Mouse (Mus musculus) adrenal gland (tissue): ENCODE data around the gene Camta1.

Source experiments
- intact Hi-C: fragments of 180-260 bp; cut with DNase I; formaldehyde crosslinking; loops from one replicate; pipeline ENCODE4 v1.15.1; 2025

Camta1 gene

DNA sequence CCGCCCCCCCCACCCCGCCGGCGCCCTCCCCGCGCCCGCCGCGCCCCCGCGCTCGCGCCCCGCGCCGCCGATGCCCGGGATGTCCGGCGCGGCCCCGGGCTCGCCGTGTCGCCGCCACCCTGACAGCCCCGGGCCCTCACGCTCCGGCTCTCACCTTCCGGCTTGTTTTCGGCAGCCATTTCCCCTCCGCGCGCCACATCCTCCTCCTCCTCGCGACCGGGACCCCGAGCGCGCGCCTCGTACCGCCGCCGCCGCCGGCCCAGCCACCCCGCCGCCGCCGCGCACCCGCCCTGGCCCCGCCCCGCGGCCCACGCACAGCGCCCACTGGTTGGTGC is 238 bp downstream of the Camta1 start:
- intact Hi-C loops = loop anchor here (5.0 kb wide), 1 partner anchor 61 kb away; no protein-coding TSS in a partner anchor

GRCm38 (mm10) chr4:151860441-151861331 is 990 bp downstream of the Camta1 start:
- intact Hi-C loops = loop anchor here (5.0 kb wide), 1 partner anchor 62 kb away; no protein-coding TSS in a partner anchor

GRCm38 (mm10) chr4:151859275-151859674 is 2.4 kb downstream of the Camta1 start:
- intact Hi-C loops = loop anchor here (10.0 kb wide), 2 partner anchors 374 to 524 kb away; no protein-coding TSS in a partner anchor

DNA sequence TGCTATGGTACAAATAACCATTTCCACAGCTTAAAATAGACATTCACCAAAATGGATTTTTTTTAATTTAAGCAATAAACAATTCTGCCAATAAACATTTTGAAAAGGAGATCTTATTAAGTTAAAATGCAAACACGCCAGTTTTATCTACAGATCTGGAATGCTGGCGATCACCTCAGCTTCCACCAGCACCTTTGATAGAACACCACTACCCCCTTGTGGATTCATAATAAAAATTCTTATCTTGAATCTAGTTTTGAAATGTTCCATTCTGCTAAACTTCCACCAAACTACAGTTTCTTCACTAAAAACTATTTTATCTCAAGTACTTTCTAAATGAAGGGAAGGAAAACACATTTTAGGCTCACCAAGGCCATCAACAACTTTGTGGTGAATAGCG is 7.7 kb downstream of the Camta1 start:
- intact Hi-C loops = loop anchor here (2.0 to 10.0 kb wide), 4 partner anchors 75 to 519 kb away; no protein-coding TSS in a partner anchor

- intact Hi-C loops = loop anchor here (5.0 to 10.0 kb wide), 3 partner anchors 239 to 516 kb away; no protein-coding TSS in a partner anchor
Observed at GRCm38 (mm10) chr4:151851179-151851578, 10.5 kb downstream of the Camta1 start.

GRCm38 (mm10) chr4:151842591-151842990 is 19.1 kb downstream of the Camta1 start:
- intact Hi-C loops = no loop called here

- intact Hi-C loops = no loop called here
Observed at GRCm38 (mm10) chr4:151838518-151838917, 23.2 kb downstream of the Camta1 start.

- intact Hi-C loops = no loop called here
Observed at GRCm38 (mm10) chr4:151835860-151836259, 25.8 kb downstream of the Camta1 start.

DNA sequence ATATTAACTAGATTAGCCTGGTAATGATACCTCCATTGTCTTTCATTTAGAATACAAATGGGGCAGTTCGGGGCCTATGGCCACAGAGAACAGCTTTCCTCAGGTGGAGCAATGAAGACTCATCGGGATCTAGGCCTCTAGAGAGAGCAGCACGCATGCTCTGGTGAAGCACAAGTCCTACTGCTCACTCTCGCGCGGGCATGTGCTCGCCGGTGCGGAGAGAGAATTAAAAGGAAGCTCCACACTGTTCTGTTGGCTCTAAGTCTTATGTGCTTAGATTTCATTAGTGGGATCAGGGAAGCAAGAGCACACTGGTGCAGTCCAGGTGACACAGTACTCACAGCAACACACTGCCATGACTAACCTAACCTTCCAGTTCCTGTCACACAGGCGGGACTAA is 27.1 kb downstream of the Camta1 start:
- intact Hi-C loops = no loop called here

GRCm38 (mm10) chr4:151833940-151834449 is 27.7 kb downstream of the Camta1 start:
- intact Hi-C loops = no loop called here

GRCm38 (mm10) chr4:151827840-151828239 is 33.8 kb downstream of the Camta1 start:
- intact Hi-C loops = no loop called here

GRCm38 (mm10) chr4:151827356-151827755 is 34.3 kb downstream of the Camta1 start:
- intact Hi-C loops = no loop called here

GRCm38 (mm10) chr4:151823963-151824362 is 37.7 kb downstream of the Camta1 start:
- intact Hi-C loops = no loop called here

DNA sequence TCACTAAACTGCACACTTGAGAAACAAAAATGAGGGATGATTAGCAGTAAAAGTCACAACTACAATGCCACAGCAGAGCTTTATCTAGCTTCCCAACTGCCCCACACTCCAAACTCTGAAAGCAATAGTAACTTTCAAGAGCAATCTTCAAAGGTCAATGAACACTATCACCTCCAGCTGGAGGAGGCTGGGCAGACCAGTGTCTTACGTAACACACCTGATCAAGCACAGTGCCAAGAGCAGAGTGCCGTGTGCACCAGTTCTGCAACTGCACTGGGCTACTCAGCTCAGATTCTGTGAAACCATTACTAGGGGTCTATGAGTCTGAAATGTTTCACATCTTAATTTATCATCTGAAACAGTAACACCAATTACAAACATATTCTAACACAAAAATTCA is 38.7 kb downstream of the Camta1 start:
- intact Hi-C loops = no loop called here

- intact Hi-C loops = no loop called here
Observed at GRCm38 (mm10) chr4:151817981-151818766, 43.5 kb downstream of the Camta1 start.

GRCm38 (mm10) chr4:151813711-151814110 is 48.0 kb downstream of the Camta1 start:
- intact Hi-C loops = no loop called here

DNA sequence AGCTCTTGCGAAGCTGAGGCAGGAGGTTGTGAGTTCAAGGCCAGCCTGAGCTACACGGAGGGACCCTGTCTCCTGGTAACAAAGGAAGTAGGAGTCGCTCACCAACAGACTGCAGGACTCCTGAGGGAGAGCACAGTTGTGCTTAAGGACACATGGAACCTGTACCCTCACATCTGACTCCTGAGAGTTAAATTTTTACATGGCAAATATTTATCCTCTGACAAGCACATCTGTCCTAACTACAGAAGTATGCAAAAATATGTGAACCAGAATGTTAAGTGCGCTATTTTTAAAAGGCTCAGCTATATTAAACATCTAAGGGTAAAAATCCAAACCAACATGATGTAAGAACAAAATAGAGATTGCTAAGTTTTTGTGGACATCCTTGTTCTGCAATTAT is 56.0 kb downstream of the Camta1 start:
- intact Hi-C loops = no loop called here

DNA sequence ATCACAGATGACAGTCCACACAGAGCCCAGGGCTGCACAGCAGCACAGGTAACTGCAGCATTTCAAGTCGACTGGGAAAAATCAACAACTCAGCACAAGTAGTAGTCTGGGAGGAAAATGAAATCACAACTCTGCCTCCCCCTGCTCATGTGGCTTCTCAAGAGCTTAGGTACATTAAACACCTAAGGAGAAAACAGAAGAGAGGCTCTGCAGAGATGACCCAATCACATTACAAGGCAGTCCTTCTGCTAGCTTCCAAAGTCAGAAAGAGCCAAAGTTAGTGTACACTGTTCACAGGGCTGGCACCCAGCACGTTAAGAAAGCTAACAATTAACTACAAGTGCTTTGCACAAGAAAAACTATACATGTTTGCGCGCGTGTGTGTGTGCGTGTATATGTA is 56.6 kb downstream of the Camta1 start:
- intact Hi-C loops = no loop called here

- intact Hi-C loops = no loop called here
Observed at GRCm38 (mm10) chr4:151804208-151804607, 57.5 kb downstream of the Camta1 start.

DNA sequence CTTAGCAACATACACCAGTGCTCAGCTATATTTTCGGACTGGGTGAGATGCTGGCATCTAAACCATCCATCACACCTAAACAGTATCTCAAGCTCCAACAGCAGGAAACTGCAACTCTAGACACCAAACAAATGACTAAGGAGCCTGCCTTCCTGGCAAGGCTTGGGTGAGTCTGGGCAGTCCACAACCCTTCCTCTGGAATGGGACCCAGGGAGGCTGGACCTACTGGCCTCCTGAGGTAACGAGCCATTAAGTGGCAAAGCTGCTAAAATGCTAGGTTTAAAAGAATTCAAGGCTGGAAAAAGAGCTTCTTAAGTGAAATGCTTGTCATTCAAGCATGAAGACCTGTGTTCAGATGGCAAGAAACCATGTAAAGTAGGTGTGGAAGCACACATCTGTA is 63.0 kb downstream of the Camta1 start:
- intact Hi-C loops = no loop called here

DNA sequence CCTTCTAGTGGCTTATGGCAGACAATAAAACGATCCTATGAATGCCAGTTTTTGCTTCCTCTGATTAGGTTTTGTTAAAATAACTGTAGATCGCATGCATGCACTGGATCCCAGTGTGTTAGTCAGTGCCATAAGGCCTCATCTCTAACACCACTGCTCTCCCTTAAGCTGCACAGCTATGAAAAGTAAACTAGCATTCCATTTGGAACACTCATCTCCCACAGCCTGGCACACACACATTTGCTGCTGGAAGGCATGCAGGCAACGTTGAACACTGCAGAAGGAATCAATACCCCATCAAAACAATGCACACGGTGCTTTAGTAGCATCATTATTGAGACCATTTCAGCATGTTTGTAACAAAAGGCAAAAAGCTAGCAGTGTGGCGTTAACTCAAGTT is 68.0 kb downstream of the Camta1 start:
- intact Hi-C loops = no loop called here
